Mouse (Mus musculus) neutrophil, adult 5-6 weeks (primary cell): ENCODE measurements around the gene 1700030J22Rik. TPM values are rescaled to one million over a fixed set of nuclear protein-coding genes. Genes with fewer than 3 reads are reported as not detected.
A peak's percentile ranks its signal among the peaks of the same experiment; 100 is the strongest.

Experiments
- ATAC-seq: fragments of 151-379, 151-347 bp; 2 replicates; pipeline ENCODE4 v1.8.0; 2017; ENCODE audit warnings: mild to moderate bottlenecking, moderate TSS enrichment; ENCODE audit not compliant: insufficient number of reproducible peaks, poor library complexity, low FRiP score, severe bottlenecking; ENCODE audit errors: extremely low read depth
- total RNA-seq: library from RNA; stranded (forward); fragments of 200-1000 nt; gene quantifications from 2 replicates; pipeline ENCODE4 v1.2.3, GENCODE M21; 2017

Gene 1700030J22Rik
- total RNA-seq, 1 experiment from 2014 or later = not detected

DNA sequence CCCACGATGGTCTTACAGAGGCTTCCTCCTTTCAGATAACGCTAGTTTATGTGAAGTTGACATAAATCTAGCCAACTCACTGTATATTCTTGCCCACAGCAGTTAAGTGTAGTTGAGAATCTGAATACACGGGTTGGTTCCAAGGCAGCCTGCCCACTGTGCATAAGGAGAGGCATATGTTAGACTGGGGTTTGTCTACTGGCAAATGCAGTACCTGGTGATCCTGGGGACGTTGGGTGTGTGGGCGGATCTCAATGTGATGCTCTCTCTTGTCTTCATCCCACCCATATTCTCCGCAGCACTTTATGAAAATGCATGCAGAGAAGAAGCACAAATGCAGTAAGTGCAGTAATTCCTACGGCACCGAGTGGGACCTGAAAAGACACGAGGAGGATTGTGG is 24.3 kb downstream of the 1700030J22Rik start:
- ATAC-seq = no peak

DNA sequence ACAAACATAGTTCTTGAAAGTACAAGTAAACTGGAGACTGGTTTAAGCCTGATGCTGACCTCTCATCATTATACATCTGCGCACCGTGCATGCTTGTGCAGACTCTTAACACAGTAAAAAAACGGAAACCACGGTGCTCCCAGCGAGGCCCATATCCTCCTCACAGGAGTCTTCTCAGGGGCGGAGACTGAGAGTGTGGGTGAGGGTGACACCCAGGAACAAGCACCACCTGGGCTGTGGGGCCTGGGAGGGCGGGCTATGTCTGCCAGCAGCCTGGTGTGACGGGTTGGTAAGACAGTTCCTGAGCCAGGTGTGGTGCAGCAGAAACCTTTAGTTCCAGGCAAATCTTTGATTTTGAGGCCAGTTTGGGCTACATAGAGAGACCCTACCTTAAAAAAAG is 26.3 kb downstream of the 1700030J22Rik start:
- ATAC-seq = peak; percentile 10; the same call in 1 of the 2 replicates

DNA sequence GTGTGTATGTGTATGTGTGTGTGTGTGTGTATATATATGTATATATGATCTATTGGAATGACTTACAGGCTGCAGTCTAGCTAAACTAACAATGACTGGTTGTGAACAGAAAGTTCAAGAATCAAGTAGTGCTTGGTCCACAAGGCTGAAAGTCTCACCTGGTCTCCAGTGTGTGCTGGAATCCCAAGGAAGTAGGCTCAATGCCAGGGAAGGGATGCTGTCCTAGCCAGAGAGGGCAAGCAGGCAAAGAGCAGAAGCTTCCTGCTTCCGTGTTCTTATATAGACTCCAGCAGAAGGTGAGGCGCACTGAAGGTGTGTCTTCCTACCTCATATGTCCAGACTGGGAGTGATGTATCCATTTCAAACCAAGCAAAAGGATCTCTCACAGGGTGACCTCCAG is 27.0 kb downstream of the 1700030J22Rik start:
- no peak for ATAC-seq

- no peak for ATAC-seq
Measured at GRCm38 (mm10) chr8:116951369-116951768, 27.4 kb downstream of the 1700030J22Rik start.

- ATAC-seq = no peak
Measured at GRCm38 (mm10) chr8:116947589-116947988, 31.2 kb downstream of the 1700030J22Rik start.

- ATAC-seq = no peak
Measured at GRCm38 (mm10) chr8:116946851-116947250, 31.9 kb downstream of the 1700030J22Rik start.

GRCm38 (mm10) chr8:116946268-116946838 is 32.4 kb downstream of the 1700030J22Rik start:
- ATAC-seq = peak; percentile 24; the same call in 1 of the 2 replicates

DNA sequence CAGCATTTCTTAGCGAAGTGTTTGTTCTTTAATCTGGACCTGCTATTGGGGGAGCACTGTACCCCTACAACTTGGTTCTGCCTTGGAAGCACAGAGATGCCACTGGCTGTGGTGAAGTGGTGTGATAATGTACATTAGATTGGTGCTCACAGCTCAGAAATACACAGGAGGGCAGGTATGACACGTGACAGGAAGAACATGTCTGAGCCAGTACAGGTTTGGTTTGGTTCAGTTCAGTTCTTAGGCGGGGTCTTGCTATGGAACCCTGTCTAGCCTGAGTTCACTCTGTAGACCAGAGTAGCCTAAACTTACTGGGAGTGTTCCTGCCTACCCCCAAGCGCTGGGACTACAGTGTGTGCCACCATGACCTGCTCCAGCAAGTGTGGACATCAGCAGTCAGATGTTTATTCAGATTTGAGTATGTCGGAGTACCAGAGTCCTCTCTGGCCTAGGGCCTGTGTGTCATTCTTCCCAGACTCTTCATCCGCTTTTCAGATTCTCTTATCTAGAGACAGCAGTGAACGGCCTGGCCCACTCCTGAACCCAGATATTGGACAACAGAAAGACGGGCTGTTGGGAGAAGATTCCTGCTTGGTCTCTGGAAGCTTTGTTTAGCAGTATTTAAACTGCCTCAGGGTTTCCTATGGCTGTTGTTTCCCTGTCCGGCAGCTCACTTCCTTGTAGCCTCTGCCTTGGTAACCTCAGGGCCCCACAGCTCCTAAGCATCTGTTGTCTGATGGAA is 33.4 kb downstream of the 1700030J22Rik start:
- ATAC-seq = no peak

DNA sequence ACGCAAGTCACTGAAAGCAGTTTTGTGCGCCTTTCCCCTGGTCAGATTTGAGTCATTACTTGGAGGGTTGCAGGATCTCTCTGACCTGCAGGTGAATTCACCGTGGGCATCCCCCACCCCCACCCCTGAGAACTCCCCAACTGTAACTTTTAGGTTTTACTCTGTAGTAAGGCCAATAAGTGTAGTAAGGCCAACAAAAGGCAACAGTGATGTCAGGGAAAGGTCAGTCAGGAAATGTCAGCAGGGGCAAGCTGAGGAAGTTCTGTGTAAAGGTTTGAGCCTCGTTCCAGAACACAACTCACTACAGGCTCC is 34.4 kb downstream of the 1700030J22Rik start:
- ATAC-seq = no peak

- 0 out of 2 replicates have a peak, but pooled peaks have one; percentile 9 for ATAC-seq
Measured at GRCm38 (mm10) chr8:116943555-116944384, 35.0 kb downstream of the 1700030J22Rik start.

DNA sequence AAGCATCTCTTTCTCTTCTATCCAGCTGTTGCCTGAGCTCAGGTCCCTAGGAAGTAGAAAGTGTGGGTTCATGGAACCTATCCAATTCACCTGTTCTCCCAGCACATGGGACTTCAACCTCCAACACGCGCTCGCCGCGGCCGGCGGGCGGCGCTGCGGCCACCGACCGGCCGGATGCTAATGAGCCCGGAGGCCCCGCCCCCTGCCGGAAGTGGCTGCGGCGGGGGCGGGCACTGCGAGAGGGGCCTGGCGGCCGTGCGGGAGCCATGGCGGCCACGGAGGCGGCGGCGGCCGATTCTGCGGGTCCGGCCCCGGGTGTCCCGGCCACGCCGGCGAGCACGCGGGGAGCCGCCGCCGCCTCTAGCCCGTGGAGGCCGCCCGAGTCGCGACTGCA is 35.6 kb downstream of the 1700030J22Rik start, which contains the start of gene Atmin:
Gene Atmin (plus strand): TSS at position 233 of the 394 bp plus-strand sequence.
- peak; percentile 64 for ATAC-seq

DNA sequence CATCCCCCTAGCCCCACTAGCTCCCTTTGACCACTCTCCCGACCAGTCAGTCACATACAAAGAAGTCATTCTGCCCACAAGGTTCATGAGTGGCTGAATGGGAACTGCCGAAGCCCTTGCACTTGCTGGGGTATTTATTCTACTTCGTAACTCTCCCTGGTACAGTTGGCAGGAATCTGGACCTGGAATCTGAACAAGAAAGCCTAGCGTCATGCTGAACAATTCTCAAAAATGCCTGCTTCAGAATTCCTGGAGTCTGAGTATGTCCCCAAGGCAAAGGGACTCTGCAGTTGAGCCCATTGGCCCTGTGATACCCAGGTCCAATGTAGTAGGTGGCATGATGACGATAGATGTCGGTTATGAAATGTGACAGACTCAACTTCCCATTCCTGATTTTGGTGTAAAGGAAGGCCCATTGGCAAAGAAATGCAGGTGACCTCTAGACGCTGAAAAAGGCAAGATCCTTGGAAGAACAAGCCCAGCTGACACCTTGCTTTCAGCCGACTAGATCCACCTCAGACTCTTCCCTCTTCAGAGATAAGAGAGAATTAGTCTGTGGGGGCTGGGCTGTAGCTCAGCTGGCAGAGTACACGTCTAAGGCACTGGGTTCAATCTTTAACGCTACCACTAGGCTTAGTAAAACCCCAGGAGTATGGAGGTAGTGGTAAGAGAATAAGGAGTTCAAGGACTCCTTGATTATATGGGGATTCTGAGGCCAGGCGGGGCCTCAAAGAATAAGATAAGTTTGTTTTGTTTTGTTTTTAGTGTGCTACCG is 36.3 kb downstream of the 1700030J22Rik start:
- ATAC-seq = no peak

DNA sequence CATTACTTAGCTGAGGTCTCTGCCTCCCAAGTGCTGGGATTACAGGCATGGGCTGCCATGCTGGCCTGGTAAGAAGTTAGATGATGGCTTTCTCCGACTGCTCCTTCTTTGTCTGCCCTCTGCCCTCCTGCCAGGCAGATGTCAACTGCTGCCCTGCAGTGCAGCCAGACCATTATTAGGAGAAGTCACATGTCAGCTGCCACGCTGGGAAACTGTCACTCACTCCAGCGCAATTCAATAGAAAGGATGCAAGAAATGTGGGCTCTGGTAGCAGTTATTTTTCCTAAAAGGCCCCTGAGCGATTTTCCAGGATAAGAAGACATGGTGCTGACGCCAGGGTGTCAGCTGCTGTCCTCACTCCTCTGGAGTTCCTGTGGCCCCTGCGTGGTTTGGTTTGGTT is 43.3 kb downstream of the 1700030J22Rik start:
- ATAC-seq = no peak

GRCm38 (mm10) chr8:116934976-116935375 is 43.8 kb downstream of the 1700030J22Rik start:
- ATAC-seq = no peak

DNA sequence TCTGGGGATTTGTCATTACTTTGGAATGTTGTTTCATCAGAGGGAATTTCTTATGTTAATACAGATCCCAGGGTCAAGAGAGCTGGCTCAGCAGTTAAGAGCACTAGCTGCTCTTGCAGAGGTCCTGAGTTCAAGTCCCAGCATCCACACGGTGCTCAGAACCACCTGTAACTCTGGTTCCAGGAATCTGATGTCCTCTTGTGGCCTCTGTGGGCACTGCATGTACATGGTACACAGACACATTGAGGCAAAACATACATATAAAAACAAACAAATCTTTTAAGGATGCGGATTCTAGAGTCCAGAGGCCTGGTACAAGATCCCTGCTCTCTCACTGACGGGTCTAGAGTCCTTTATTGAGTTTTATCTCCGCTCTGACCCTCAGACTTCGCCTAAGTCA is 50.2 kb downstream of the 1700030J22Rik start:
- ATAC-seq = no peak

GRCm38 (mm10) chr8:116927880-116928279 is 50.9 kb downstream of the 1700030J22Rik start:
- ATAC-seq = peak; percentile 64; the same call in 1 of the 2 replicates

GRCm38 (mm10) chr8:116923526-116923925 is 55.2 kb downstream of the 1700030J22Rik start:
- no peak for ATAC-seq

- ATAC-seq = no peak
Measured at GRCm38 (mm10) chr8:116922060-116922757, 56.5 kb downstream of the 1700030J22Rik start.
